Mouse (Mus musculus): ENCODE results near the gene Cd99l2. TPM values are rescaled to one million over a fixed set of nuclear protein-coding genes. Genes with fewer than 3 reads are reported as not detected.
A peak's percentile ranks its signal among the peaks of the same experiment; 100 is the strongest.
"Not testable (repeated sequence)": the region's sequence is repeated elsewhere in the genome, so short reads cannot be mapped to it uniquely, and the experiment has no call there.

Cd99l2 gene
- polyA plus RNA-seq, 1 experiment from 2014 or later: 98.4 TPM

DNA sequence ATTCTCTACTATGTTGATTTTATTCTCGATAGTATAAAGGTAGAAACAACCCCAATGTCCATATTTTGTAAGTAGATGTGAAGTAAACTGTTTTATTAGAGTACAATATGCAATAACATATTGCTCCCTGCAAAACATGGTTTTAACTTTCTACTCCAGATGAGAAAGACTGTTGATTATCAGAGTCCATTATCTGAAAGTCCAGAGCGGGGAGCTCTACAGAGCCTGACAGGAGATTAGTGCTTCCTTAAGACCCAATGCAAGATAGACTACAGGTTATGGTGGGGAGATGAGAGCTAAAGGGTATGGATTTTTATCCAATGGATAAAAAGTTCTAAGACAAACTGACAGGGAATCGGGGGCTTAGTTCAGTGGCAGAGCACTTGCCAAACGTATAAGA, 26.6 kb upstream of the Cd99l2 start:
- no peak overlapping the region for H3K9ac ChIP-seq (replicated peaks)
- ATAC-seq (ENCODE audit: low FRiP score): no peak
- 87% methylated on average over 4 of the region's 4 CpGs for WGBS
- no peak overlapping the region for H3K4me3 ChIP-seq (replicated peaks)
- H3K27me3 ChIP-seq (replicated peaks): no peaks in the 10 kb centered on the region
- H3K9me3 ChIP-seq (replicated peaks): no peaks in the 10 kb centered on the region
- H3K4me1 ChIP-seq: no peaks in the 10 kb centered on the region
- no peaks in the 10 kb centered on the region for H3K36me3 ChIP-seq
- no peak overlapping the region for H3K4me2 ChIP-seq
- H3K27ac ChIP-seq (replicated peaks): no peak overlapping the region

DNA sequence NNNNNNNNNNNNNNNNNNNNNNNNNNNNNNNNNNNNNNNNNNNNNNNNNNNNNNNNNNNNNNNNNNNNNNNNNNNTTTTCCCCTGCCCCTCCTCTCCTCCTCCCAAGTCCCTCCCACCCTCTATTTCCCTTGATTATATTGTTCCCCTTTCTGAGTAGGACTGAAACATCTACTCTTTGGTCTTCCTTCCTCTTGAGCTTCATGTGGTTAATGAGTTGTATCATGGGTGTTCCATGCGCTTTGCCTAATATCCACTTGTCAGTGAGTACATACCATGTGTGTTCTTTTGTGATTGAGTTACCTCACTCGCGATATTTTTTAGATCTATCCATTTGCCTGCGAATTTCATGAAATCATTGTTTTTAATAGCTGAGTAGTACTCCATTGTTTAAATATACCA, 13.9 kb upstream of the Cd99l2 start:
- H3K4me2 ChIP-seq; H3K4me1 ChIP-seq; ATAC-seq (ENCODE audit: low FRiP score); H3K9me3 ChIP-seq (replicated peaks); H3K4me3 ChIP-seq (replicated peaks); H3K27ac ChIP-seq (replicated peaks); H3K9ac ChIP-seq (replicated peaks); H3K36me3 ChIP-seq; H3K27me3 ChIP-seq (replicated peaks): not testable (repeated sequence)
- 93% methylated on average over 4 of the region's 4 CpGs for WGBS

DNA sequence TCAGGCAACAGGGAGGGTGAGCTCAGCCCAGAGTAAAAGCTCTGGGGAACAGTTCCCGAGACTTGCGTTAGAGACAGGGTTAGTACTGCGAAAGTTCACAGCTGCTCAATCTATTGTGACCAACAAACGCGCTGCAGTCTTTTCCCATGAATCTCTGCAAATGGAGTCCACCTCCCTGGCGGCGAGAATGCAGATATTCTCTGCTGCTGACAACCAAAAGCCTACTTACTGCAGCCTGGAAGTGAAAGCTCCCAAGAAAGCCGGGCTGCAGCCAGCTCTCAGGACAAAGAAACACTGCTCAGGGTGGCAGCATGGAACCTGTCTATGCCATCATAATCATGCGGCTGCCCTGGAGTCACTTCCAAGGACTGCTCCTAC, 619 bp upstream of the Cd99l2 start:
- peak; percentile 68 for ATAC-seq (ENCODE audit: low FRiP score)
- Histone ChIP-seq H3K27me3 (replicated peaks) (no peaks in the 10 kb centered on the region), H3K9ac (replicated peaks) (peak overlapping the region; percentile 53), H3K36me3 (no peaks in the 10 kb centered on the region), H3K4me1 (peaks cover 17% of the 10 kb centered on the region; the same call in 1 of the 2 replicates), H3K27ac (replicated peaks) (peak overlapping the region; percentile 91), H3K4me2 (peak overlapping the region; percentile 70), H3K4me3 (replicated peaks) (peak overlapping the region; percentile 51), H3K9me3 (replicated peaks) (no peaks in the 10 kb centered on the region)
- WGBS: 22% methylated on average over 9 of the region's 9 CpGs

DNA sequence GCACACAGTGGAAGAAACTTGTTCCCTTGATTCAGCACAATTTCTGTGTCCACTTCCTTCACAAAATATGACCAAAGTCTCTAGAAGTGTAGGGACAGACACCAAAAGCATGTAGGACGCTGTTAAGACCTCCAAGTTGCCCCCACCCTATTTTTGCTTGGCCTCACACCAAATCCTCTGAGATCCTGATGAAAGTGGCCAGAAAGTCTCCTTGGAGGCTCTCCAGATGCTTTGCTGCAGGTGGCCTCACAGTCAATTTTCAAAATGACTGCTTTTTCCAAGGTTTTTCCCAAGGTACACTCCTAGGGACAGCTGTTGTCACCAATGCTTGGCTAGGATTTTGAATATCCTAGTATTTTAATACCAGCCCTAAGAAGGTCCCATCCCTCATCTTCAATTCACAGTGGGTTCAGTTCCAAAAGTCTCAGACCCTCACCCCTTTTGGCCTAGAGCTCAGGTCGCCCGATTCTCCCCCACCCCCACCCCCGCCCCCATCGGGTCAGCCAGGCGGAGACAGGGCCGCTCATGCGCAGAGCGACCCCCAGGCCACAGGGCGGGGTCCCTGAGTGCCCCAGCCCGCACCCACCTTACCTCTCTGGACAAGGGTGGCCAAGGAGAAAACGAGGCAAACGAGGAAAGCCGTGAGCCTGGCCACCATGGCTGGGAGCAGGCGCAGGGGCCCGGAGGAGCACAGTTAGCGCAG, 567 bp downstream of the Cd99l2 start:
- no peaks in the 10 kb centered on the region for H3K27me3 ChIP-seq (replicated peaks)
- no peaks in the 10 kb centered on the region for H3K9me3 ChIP-seq (replicated peaks)
- H3K9ac ChIP-seq (replicated peaks): peak overlapping the region; percentile 53
- no peaks in the 10 kb centered on the region for H3K36me3 ChIP-seq
- H3K4me3 ChIP-seq (replicated peaks): peak overlapping the region; percentile 51
- WGBS: 21% methylated on average over 15 of the region's 17 CpGs
- H3K27ac ChIP-seq (replicated peaks): peak overlapping the region; percentile 91
- H3K4me1 ChIP-seq: peaks cover 17% of the 10 kb centered on the region; the same call in 1 of the 2 replicates
- peak; percentile 82 for ATAC-seq (ENCODE audit: low FRiP score)
- H3K4me2 ChIP-seq: peak overlapping the region; percentile 70

DNA sequence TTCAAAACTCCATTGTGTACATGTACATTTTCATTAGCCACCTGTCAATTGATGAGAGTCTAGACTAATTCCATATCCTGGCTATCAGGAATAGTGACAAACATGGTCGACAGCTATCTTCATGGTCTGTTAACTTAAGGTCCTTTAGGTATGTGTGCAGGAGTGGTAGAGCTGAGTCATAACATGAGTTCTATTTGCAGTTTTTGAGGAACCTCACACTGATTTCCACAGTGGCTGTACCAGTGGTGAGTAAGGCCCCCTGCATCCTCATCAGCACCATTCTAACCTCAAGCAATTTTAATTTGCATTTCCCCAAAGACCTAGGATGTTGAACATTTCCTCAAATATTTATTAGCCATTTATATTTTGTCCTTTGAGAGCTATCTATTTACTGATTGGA, 3.3 kb downstream of the Cd99l2 start:
- Histone ChIP-seq H3K9me3 (replicated peaks) (no peaks in the 10 kb centered on the region), H3K27me3 (replicated peaks) (no peaks in the 10 kb centered on the region), H3K9ac (replicated peaks) (no peak overlapping the region), H3K36me3 (no peaks in the 10 kb centered on the region), H3K27ac (replicated peaks) (no peak overlapping the region), H3K4me2 (no peak overlapping the region), H3K4me1 (peaks cover 17% of the 10 kb centered on the region; the same call in 1 of the 2 replicates), H3K4me3 (replicated peaks) (no peak overlapping the region)
- 80% methylated on average over 1 of the region's 1 CpGs for WGBS
- no peak for ATAC-seq (ENCODE audit: low FRiP score)

DNA sequence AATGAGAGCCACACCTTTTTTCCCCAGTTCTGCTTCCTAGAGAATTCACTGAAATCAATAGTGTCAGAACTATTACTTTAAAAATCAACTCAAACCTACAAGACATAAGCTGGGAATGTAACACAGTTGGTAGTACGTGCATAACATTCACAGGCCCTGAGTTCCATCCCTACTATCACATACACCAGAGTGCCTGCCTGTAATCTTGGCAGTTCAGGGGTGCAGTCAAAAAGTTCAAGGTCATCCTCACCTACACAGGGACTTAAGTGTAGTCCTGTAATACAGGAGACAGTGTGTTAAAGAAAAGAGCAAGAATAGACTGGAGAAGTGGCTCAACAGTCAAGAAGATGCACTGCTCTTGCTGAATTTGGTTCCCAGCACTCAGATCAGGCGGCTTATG, 10.4 kb downstream of the Cd99l2 start:
- H3K9me3 ChIP-seq (replicated peaks): no peaks in the 10 kb centered on the region
- H3K9ac ChIP-seq (replicated peaks): no peak overlapping the region
- H3K36me3 ChIP-seq: no peaks in the 10 kb centered on the region
- H3K4me2 ChIP-seq: no peak overlapping the region
- H3K4me3 ChIP-seq (replicated peaks): no peak overlapping the region
- no peak overlapping the region for H3K27ac ChIP-seq (replicated peaks)
- WGBS: 88% methylated on average over 2 of the region's 2 CpGs
- ATAC-seq (ENCODE audit: low FRiP score): no peak
- no peaks in the 10 kb centered on the region for H3K27me3 ChIP-seq (replicated peaks)
- no peaks in the 10 kb centered on the region for H3K4me1 ChIP-seq

DNA sequence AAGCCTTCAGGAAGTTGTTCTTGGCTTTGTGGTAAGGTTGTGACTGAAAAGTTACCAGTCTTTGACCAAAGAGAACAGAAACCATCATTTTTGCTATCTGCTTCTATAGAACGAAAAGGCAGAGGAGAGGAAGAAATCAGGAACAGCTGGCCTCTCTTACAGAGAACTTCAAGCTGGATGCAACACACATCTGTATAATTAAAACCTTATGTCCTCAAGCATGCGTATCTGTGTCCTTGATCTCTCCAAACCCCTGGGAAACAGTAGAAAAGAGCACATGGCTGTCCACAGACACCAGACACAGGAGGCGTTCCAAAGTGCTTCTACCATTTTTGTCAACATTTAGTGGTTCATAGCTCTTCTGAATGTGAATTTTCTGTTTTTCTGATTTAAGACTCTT, 16.7 kb downstream of the Cd99l2 start:
- H3K9ac ChIP-seq (replicated peaks): no peak overlapping the region
- no peaks in the 10 kb centered on the region for H3K9me3 ChIP-seq (replicated peaks)
- ATAC-seq (ENCODE audit: low FRiP score): no peak
- H3K4me2 ChIP-seq: no peak overlapping the region
- H3K4me1 ChIP-seq: no peaks in the 10 kb centered on the region
- H3K27ac ChIP-seq (replicated peaks): no peak overlapping the region
- WGBS: 82% methylated on average over 3 of the region's 3 CpGs
- H3K27me3 ChIP-seq (replicated peaks): no peaks in the 10 kb centered on the region
- H3K4me3 ChIP-seq (replicated peaks): no peak overlapping the region
- H3K36me3 ChIP-seq: no peaks in the 10 kb centered on the region

DNA sequence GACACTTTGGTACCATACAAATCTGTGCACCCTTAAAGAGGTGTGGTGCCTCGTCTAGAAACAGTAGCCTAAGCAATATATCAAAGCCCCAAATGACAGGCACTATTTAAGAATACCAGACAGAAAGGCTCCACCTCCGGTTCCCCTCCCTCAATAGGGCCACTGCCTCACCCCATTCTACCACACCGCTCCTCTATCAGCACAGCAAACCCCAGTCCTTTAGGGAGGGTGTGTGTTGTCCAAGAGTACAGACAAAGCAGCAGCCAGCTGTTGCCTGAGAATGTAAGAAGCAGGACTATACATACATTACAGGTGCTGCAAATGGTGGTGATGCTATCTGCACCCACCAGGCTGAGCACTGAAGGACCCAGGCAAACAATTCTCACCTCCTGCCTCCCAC, 17.2 kb downstream of the Cd99l2 start:
- ATAC-seq (ENCODE audit: low FRiP score): no peak
- Histone ChIP-seq H3K27ac (replicated peaks) (no peak overlapping the region), H3K9me3 (replicated peaks) (no peaks in the 10 kb centered on the region), H3K9ac (replicated peaks) (no peak overlapping the region), H3K4me3 (replicated peaks) (no peak overlapping the region), H3K4me1 (no peaks in the 10 kb centered on the region), H3K27me3 (replicated peaks) (no peaks in the 10 kb centered on the region), H3K36me3 (no peaks in the 10 kb centered on the region), H3K4me2 (no peak overlapping the region)
- WGBS: 41% methylated on average over 3 of the region's 3 CpGs

DNA sequence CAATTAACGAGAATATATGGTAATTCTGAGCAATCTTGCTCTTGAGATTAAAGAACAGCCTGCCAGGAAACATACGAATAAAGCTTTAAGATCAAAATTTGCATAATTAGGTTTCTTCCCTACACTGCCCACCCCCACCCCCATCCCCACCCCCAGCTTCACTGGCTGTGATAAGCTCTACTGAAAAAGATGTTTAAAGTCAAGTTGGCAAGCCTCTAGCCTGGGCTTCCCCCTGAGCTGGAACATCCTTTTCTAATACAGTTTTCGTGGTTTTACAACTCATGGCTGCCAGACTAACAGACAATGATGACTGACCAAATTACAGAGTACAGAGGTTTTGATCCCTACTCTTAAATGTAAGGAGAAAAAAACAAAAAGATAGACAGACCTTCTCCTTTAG, 17.6 kb downstream of the Cd99l2 start:
- no peaks in the 10 kb centered on the region for H3K36me3 ChIP-seq

DNA sequence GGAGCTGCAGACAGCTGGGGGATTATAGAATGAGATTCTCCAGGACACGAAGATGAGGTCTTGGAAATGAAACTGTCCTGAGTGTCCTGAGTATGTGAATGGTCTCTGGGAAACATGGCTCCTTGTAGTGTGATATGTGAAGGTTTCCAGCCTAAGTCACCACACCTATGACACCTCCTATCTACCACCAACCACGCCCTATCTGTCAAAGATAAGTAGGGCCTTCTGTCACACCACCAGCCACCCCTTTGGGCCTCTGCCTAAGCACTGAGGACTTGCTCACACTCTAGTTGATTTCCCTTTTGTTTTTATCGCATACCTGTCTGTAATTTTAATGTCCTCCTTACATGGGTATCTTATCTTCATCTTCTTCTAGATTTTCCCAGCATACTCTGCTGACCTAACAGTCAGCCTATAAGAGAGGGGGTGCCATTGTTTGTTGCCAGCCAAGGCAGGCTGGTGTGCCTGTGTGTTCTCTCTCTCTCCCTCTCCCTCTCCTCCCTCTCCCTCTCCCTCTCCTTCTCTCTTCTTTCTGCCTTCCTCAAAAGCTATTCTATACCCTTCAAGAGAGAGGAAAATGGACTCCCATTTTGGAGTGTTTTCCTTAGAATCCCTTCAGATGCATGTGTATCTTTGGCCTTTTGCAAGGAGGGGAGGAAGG, 18.2 kb downstream of the Cd99l2 start:
- no peaks in the 10 kb centered on the region for H3K4me1 ChIP-seq
- 86% methylated on average over 3 of the region's 3 CpGs for WGBS
- H3K27me3 ChIP-seq (replicated peaks): no peaks in the 10 kb centered on the region
- no peak overlapping the region for H3K27ac ChIP-seq (replicated peaks)
- H3K36me3 ChIP-seq: no peaks in the 10 kb centered on the region
- no peak overlapping the region for H3K4me3 ChIP-seq (replicated peaks)
- H3K9me3 ChIP-seq (replicated peaks): no peaks in the 10 kb centered on the region
- H3K9ac ChIP-seq (replicated peaks): no peak overlapping the region
- ATAC-seq (ENCODE audit: low FRiP score): no peak
- H3K4me2 ChIP-seq: no peak overlapping the region

More for the DNA sequence above, 17.6 kb downstream of the Cd99l2 start:
- Histone ChIP-seq H3K27me3 (replicated peaks) (no peaks in the 10 kb centered on the region), H3K9ac (replicated peaks) (no peak overlapping the region), H3K4me3 (replicated peaks) (no peak overlapping the region), H3K9me3 (replicated peaks) (no peaks in the 10 kb centered on the region), H3K4me1 (no peaks in the 10 kb centered on the region), H3K4me2 (no peak overlapping the region), H3K27ac (replicated peaks) (no peak overlapping the region)
- WGBS: 60% methylated on average over 3 of the region's 3 CpGs
- ATAC-seq (ENCODE audit: low FRiP score): no peak

DNA sequence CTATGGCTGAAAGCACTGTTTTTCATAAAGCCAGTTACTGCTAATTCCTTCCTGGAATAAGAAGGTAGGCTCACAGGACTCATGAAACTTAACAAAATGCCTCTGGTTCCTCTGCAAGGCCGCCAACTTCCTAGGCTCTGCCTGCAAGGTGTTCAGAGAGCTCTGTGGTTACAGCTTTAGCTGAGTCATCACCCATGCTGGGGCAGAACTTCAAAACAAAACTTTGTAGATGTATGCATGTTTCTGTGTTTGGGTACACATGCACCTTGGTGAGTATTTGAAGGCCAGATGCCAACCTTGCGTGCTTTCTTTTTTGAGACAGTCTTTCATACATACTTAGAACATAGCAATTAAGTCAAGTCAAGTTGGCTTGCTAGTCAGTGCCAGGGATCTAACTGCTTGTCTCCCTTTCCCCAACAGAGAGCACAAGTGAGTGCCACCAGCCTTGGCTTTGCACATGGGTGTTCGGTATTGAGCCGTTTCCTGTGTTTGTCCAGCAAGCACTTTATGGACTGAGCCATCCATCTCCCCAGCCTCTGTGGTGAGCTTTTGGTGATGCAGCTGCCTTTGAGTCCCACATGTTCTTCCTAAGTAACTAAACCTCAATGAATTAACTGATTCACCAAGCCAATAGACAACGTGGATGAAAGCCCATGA, 23.9 kb downstream of the Cd99l2 start:
- Histone ChIP-seq H3K27ac (replicated peaks) (no peak overlapping the region), H3K27me3 (replicated peaks) (no peaks in the 10 kb centered on the region), H3K4me2 (no peak overlapping the region), H3K9ac (replicated peaks) (no peak overlapping the region), H3K36me3 (no peaks in the 10 kb centered on the region), H3K4me3 (replicated peaks) (no peak overlapping the region), H3K9me3 (replicated peaks) (no peaks in the 10 kb centered on the region), H3K4me1 (no peaks in the 10 kb centered on the region)
- no peak for ATAC-seq (ENCODE audit: low FRiP score)
- 85% methylated on average over 5 of the region's 5 CpGs for WGBS

DNA sequence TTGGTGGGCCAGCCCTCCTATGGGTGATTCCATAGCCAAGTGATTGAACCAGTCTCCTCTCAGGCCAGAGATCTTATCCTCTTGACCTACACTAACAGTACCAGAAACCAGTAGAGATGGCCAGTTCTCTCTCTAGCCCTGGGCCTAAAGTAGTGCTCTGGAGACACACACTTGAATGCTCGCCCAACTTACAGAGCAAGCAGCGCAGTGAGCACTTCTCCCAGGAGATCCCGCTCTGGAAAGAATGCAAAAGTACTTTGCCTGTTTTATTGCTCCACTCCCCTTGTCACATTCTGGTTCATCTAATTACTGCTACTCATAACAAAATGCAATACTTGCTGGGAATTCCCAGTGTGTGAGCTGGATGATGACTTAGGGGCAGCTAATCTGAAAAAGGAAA, 25.2 kb downstream of the Cd99l2 start:
- ATAC-seq (ENCODE audit: low FRiP score): no peak
- no peaks in the 10 kb centered on the region for H3K36me3 ChIP-seq
- no peak overlapping the region for H3K4me3 ChIP-seq (replicated peaks)
- 50% methylated on average over 3 of the region's 3 CpGs for WGBS
- H3K27me3 ChIP-seq (replicated peaks): no peaks in the 10 kb centered on the region
- no peaks in the 10 kb centered on the region for H3K9me3 ChIP-seq (replicated peaks)
- no peaks in the 10 kb centered on the region for H3K4me1 ChIP-seq
- no peak overlapping the region for H3K27ac ChIP-seq (replicated peaks)
- no peak overlapping the region for H3K9ac ChIP-seq (replicated peaks)
- no peak overlapping the region for H3K4me2 ChIP-seq

Data from neural tube, embryonic 15.5 days (tissue).